Mouse (Mus musculus): ENCODE data around the gene Prepl. TPM values are rescaled to one million over a fixed set of nuclear protein-coding genes. Genes with fewer than 3 reads are reported as not detected.

Prepl gene
- polyA plus RNA-seq, 1 experiment from 2014 or later, result 129 TPM

GRCm38 (mm10) chr17:85059136-85059535 lies 30.9 kb downstream of the Prepl start:
- H3K4me1 ChIP-seq (ENCODE audit: control insufficient read depth, insufficient read depth, low read length), result no peaks in the 10 kb centered on the region
- peaks cover 23% of the 10 kb centered on the region for H3K36me3 ChIP-seq (ENCODE audit: control insufficient read depth, insufficient read depth, low read length)
- ATAC-seq (ENCODE audit: low FRiP score, low TSS enrichment) (no peak), DNase-seq (no peak)
- WGBS, result 89% methylated on average over 6 of the region's 6 CpGs
- H3K4me3 ChIP-seq (replicated peaks; ENCODE audit: low read depth, low read length), result no peak overlapping the region
- H3K9ac ChIP-seq (replicated peaks; ENCODE audit: low read length), result no peak overlapping the region
- no peaks in the 10 kb centered on the region for H3K9me3 ChIP-seq (ENCODE audit: control insufficient read depth, low read length)
- H3K27ac ChIP-seq (replicated peaks; ENCODE audit: low read depth, low read length), result no peak overlapping the region
- no peak overlapping the region for H3K4me2 ChIP-seq (ENCODE audit: low read length)
- H3K27me3 ChIP-seq (ENCODE audit: control insufficient read depth, insufficient read depth, low read length), result no peaks in the 10 kb centered on the region

GRCm38 (mm10) chr17:85058276-85058675 lies 31.8 kb downstream of the Prepl start:
- Histone ChIP-seq H3K27ac (replicated peaks; ENCODE audit: low read depth, low read length) (no peak overlapping the region), H3K4me1 (ENCODE audit: control insufficient read depth, insufficient read depth, low read length) (no peaks in the 10 kb centered on the region), H3K4me3 (replicated peaks; ENCODE audit: low read depth, low read length) (no peak overlapping the region), H3K27me3 (ENCODE audit: control insufficient read depth, insufficient read depth, low read length) (no peaks in the 10 kb centered on the region), H3K9ac (replicated peaks; ENCODE audit: low read length) (no peak overlapping the region), H3K4me2 (ENCODE audit: low read length) (no peak overlapping the region), H3K9me3 (ENCODE audit: control insufficient read depth, low read length) (no peaks in the 10 kb centered on the region), H3K36me3 (ENCODE audit: control insufficient read depth, insufficient read depth, low read length) (peaks cover 14% of the 10 kb centered on the region)
- 94% methylated on average over 7 of the region's 7 CpGs for WGBS
- DNase-seq (no peak), ATAC-seq (ENCODE audit: low FRiP score, low TSS enrichment) (no peak)

- H3K27ac ChIP-seq (replicated peaks; ENCODE audit: low read depth, low read length), result no peak overlapping the region
- no peaks in the 10 kb centered on the region for H3K9me3 ChIP-seq (ENCODE audit: control insufficient read depth, low read length)
- H3K27me3 ChIP-seq (ENCODE audit: control insufficient read depth, insufficient read depth, low read length), result no peaks in the 10 kb centered on the region
- no peaks in the 10 kb centered on the region for H3K4me1 ChIP-seq (ENCODE audit: control insufficient read depth, insufficient read depth, low read length)
- no peak overlapping the region for H3K4me3 ChIP-seq (replicated peaks; ENCODE audit: low read depth, low read length)
- ATAC-seq (ENCODE audit: low FRiP score, low TSS enrichment), result no peak
- 91% methylated on average over 5 of the region's 5 CpGs for WGBS
- H3K9ac ChIP-seq (replicated peaks; ENCODE audit: low read length), result no peak overlapping the region
- H3K4me2 ChIP-seq (ENCODE audit: low read length), result no peak overlapping the region
- H3K36me3 ChIP-seq (ENCODE audit: control insufficient read depth, insufficient read depth, low read length), result no peaks in the 10 kb centered on the region
- no peak for DNase-seq
These were observed 41.7 kb downstream of the Prepl start for GRCm38 (mm10) chr17:85048379-85048778.

GRCm38 (mm10) chr17:85045160-85045559 lies 44.9 kb downstream of the Prepl start:
- no peaks in the 10 kb centered on the region for H3K9me3 ChIP-seq (ENCODE audit: control insufficient read depth, low read length)
- H3K27ac ChIP-seq (replicated peaks; ENCODE audit: low read depth, low read length), result no peak overlapping the region
- ATAC-seq (ENCODE audit: low FRiP score, low TSS enrichment), result no peak
- H3K27me3 ChIP-seq (ENCODE audit: control insufficient read depth, insufficient read depth, low read length), result no peaks in the 10 kb centered on the region
- no peaks in the 10 kb centered on the region for H3K4me1 ChIP-seq (ENCODE audit: control insufficient read depth, insufficient read depth, low read length)
- no peaks in the 10 kb centered on the region for H3K36me3 ChIP-seq (ENCODE audit: control insufficient read depth, insufficient read depth, low read length)
- H3K9ac ChIP-seq (replicated peaks; ENCODE audit: low read length), result no peak overlapping the region
- 86% methylated on average over 12 of the region's 12 CpGs for WGBS
- no peak for DNase-seq
- no peak overlapping the region for H3K4me2 ChIP-seq (ENCODE audit: low read length)
- no peak overlapping the region for H3K4me3 ChIP-seq (replicated peaks; ENCODE audit: low read depth, low read length)

GRCm38 (mm10) chr17:85044466-85044865 lies 45.6 kb downstream of the Prepl start:
- no peak overlapping the region for H3K4me2 ChIP-seq (ENCODE audit: low read length)
- H3K4me1 ChIP-seq (ENCODE audit: control insufficient read depth, insufficient read depth, low read length), result no peaks in the 10 kb centered on the region
- DNase-seq (no peak), ATAC-seq (ENCODE audit: low FRiP score, low TSS enrichment) (no peak)
- 94% methylated on average over 5 of the region's 5 CpGs for WGBS
- H3K36me3 ChIP-seq (ENCODE audit: control insufficient read depth, insufficient read depth, low read length), result no peaks in the 10 kb centered on the region
- no peaks in the 10 kb centered on the region for H3K9me3 ChIP-seq (ENCODE audit: control insufficient read depth, low read length)
- H3K27me3 ChIP-seq (ENCODE audit: control insufficient read depth, insufficient read depth, low read length), result no peaks in the 10 kb centered on the region
- H3K4me3 ChIP-seq (replicated peaks; ENCODE audit: low read depth, low read length), result no peak overlapping the region
- no peak overlapping the region for H3K9ac ChIP-seq (replicated peaks; ENCODE audit: low read length)
- H3K27ac ChIP-seq (replicated peaks; ENCODE audit: low read depth, low read length), result no peak overlapping the region

- no peaks in the 10 kb centered on the region for H3K9me3 ChIP-seq (ENCODE audit: control insufficient read depth, low read length)
- H3K4me1 ChIP-seq (ENCODE audit: control insufficient read depth, insufficient read depth, low read length), result no peaks in the 10 kb centered on the region
- DNase-seq (no peak), ATAC-seq (ENCODE audit: low FRiP score, low TSS enrichment) (no peak)
- H3K9ac ChIP-seq (replicated peaks; ENCODE audit: low read length), result no peak overlapping the region
- no peak overlapping the region for H3K27ac ChIP-seq (replicated peaks; ENCODE audit: low read depth, low read length)
- H3K27me3 ChIP-seq (ENCODE audit: control insufficient read depth, insufficient read depth, low read length), result no peaks in the 10 kb centered on the region
- no peaks in the 10 kb centered on the region for H3K36me3 ChIP-seq (ENCODE audit: control insufficient read depth, insufficient read depth, low read length)
- 87% methylated on average over 6 of the region's 6 CpGs for WGBS
- H3K4me2 ChIP-seq (ENCODE audit: low read length), result no peak overlapping the region
- H3K4me3 ChIP-seq (replicated peaks; ENCODE audit: low read depth, low read length), result no peak overlapping the region
These were observed 46.6 kb downstream of the Prepl start for GRCm38 (mm10) chr17:85043404-85043816.

GRCm38 (mm10) chr17:85042419-85042818 lies 47.6 kb downstream of the Prepl start:
- no peak overlapping the region for H3K4me3 ChIP-seq (replicated peaks; ENCODE audit: low read depth, low read length)
- H3K4me1 ChIP-seq (ENCODE audit: control insufficient read depth, insufficient read depth, low read length), result no peaks in the 10 kb centered on the region
- H3K9ac ChIP-seq (replicated peaks; ENCODE audit: low read length), result no peak overlapping the region
- ATAC-seq (ENCODE audit: low FRiP score, low TSS enrichment), result no peak
- no peak for DNase-seq
- no peaks in the 10 kb centered on the region for H3K36me3 ChIP-seq (ENCODE audit: control insufficient read depth, insufficient read depth, low read length)
- H3K9me3 ChIP-seq (ENCODE audit: control insufficient read depth, low read length), result no peaks in the 10 kb centered on the region
- WGBS, result 56% methylated on average over 6 of the region's 6 CpGs
- no peak overlapping the region for H3K27ac ChIP-seq (replicated peaks; ENCODE audit: low read depth, low read length)
- H3K27me3 ChIP-seq (ENCODE audit: control insufficient read depth, insufficient read depth, low read length), result no peaks in the 10 kb centered on the region
- H3K4me2 ChIP-seq (ENCODE audit: low read length), result no peak overlapping the region

GRCm38 (mm10) chr17:85040913-85041312 lies 49.1 kb downstream of the Prepl start:
- Histone ChIP-seq H3K4me3 (replicated peaks; ENCODE audit: low read depth, low read length) (no peak overlapping the region), H3K27ac (replicated peaks; ENCODE audit: low read depth, low read length) (no peak overlapping the region), H3K27me3 (ENCODE audit: control insufficient read depth, insufficient read depth, low read length) (no peaks in the 10 kb centered on the region), H3K4me1 (ENCODE audit: control insufficient read depth, insufficient read depth, low read length) (no peaks in the 10 kb centered on the region), H3K9ac (replicated peaks; ENCODE audit: low read length) (no peak overlapping the region), H3K9me3 (ENCODE audit: control insufficient read depth, low read length) (no peaks in the 10 kb centered on the region), H3K4me2 (ENCODE audit: low read length) (no peak overlapping the region), H3K36me3 (ENCODE audit: control insufficient read depth, insufficient read depth, low read length) (no peaks in the 10 kb centered on the region)
- DNase-seq (no peak), ATAC-seq (ENCODE audit: low FRiP score, low TSS enrichment) (no peak)
- 87% methylated on average over 7 of the region's 7 CpGs for WGBS

- no peaks in the 10 kb centered on the region for H3K4me1 ChIP-seq (ENCODE audit: control insufficient read depth, insufficient read depth, low read length)
- no peak overlapping the region for H3K9ac ChIP-seq (replicated peaks; ENCODE audit: low read length)
- H3K27me3 ChIP-seq (ENCODE audit: control insufficient read depth, insufficient read depth, low read length), result no peaks in the 10 kb centered on the region
- no peak overlapping the region for H3K4me3 ChIP-seq (replicated peaks; ENCODE audit: low read depth, low read length)
- DNase-seq (no peak), ATAC-seq (ENCODE audit: low FRiP score, low TSS enrichment) (no peak)
- over 99% methylated on average over 5 of the region's 5 CpGs for WGBS
- H3K27ac ChIP-seq (replicated peaks; ENCODE audit: low read depth, low read length), result no peak overlapping the region
- H3K36me3 ChIP-seq (ENCODE audit: control insufficient read depth, insufficient read depth, low read length), result no peaks in the 10 kb centered on the region
- no peak overlapping the region for H3K4me2 ChIP-seq (ENCODE audit: low read length)
- no peaks in the 10 kb centered on the region for H3K9me3 ChIP-seq (ENCODE audit: control insufficient read depth, low read length)
These were observed 51.3 kb downstream of the Prepl start for GRCm38 (mm10) chr17:85038761-85039160.

Measured in midbrain, embryonic 14.5 days (tissue).